Mouse (Mus musculus) liver, embryonic 15.5 days (tissue): ENCODE data around the gene Mdh1. TPM values are rescaled to one million over a fixed set of nuclear protein-coding genes. Genes with fewer than 3 reads are reported as not detected.

Experiments
- ATAC-seq: fragments of 200-750 bp; cut with Nextera tagmentation; 2 replicates; pipeline ENCODE4 v1.8.0; 2017; ENCODE audit warnings: moderate number of reproducible peaks, mild to moderate bottlenecking, moderate library complexity; ENCODE audit not compliant: insufficient read depth
- H3K27ac ChIP-seq: fragments of 300-500 bp; sonication (generic); replicated peaks from 2 replicates; pipeline ENCODE4 v1.5.1; 2015; ENCODE audit warnings: mild to moderate bottlenecking, inconsistent platforms
- H3K27me3 ChIP-seq: fragments of 300-500 bp; sonication (generic); 2 replicates; pipeline ENCODE4 v1.6.1; 2015; ENCODE audit warnings: mild to moderate bottlenecking, inconsistent platforms
- H3K36me3 ChIP-seq: fragments of 300-500 bp; sonication (generic); replicated peaks from 2 replicates; pipeline ENCODE4 v1.6.1; 2015; ENCODE audit warnings: moderate library complexity, mild to moderate bottlenecking, inconsistent platforms
- H3K4me1 ChIP-seq: fragments of 300-500 bp; sonication (generic); replicated peaks from 2 replicates; pipeline ENCODE4 v1.6.1; 2015; ENCODE audit warnings: inconsistent platforms
- H3K4me2 ChIP-seq: fragments of 300-500 bp; sonication (generic); 2 replicates; pipeline ENCODE4 v1.6.1; 2015; ENCODE audit warnings: moderate library complexity, mild to moderate bottlenecking, inconsistent platforms
- H3K4me3 ChIP-seq: fragments of 300-500 bp; sonication (generic); replicated peaks from 2 replicates; pipeline ENCODE4 v1.5.1; 2015; ENCODE audit warnings: mild to moderate bottlenecking, inconsistent platforms
- H3K9ac ChIP-seq: fragments of 300-500 bp; sonication (generic); 2 replicates; pipeline ENCODE4 v1.6.1; 2015; ENCODE audit warnings: moderate library complexity, mild to moderate bottlenecking, inconsistent platforms
- H3K9me3 ChIP-seq: fragments of 300-500 bp; sonication (generic); replicated peaks from 2 replicates; pipeline ENCODE4 v1.6.1; 2016; ENCODE audit warnings: inconsistent platforms
- WGBS: fragments of 180-500 bp; shearing (Covaris S2); methylation state at CpG from one replicate; pipeline ENCODE4 v1.1.7; 2015; ENCODE audit warnings: mixed read lengths; ENCODE audit not compliant: insufficient replicate concordance; 5-methylcytosine and 5-hydroxymethylcytosine counted together
- polyA plus RNA-seq: library from polyadenylated mRNA; unstranded; fragments of >200 nt; fragmentation: Nextera tagmentation; extraction: Ambion mirVana; gene quantifications from 2 replicates; pipeline ENCODE4 v1.2.1, GENCODE M21; 2015

Gene Mdh1
- polyA plus RNA-seq, 1 experiment from 2014 or later: 179 TPM

DNA sequence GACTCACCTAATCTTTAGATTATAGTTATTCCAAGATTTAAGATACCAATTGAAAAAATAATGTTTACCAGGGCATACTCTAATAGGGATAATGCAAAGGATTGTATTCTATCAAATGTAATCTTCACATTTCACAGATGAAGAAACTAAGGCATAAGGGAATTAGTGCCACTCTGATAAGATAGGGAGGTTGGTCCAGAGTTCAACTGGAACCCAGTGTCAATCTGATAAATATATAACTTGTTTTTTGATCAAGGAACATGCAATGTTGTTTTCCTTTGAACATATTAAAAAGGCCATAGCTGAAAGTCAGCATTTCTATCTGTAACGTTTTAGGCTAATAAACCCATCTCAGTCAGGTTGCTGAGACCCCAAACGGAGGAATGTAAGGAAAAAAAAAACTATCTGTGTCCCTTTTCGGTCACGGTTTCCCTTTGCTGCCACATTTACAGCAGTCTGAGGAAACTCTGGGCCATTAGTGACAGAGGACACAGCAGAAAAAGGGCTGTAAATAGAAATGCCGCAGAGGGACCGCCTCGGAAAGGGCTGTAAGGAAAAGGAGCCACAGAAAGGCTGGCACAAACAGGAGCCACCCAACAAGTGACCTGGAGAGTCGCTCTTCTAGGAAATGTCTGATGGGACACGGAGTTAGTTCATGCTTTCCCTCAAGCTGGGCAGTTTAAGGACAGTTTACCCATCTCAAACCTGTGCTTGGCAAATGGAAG lies 7.3 kb downstream of the Mdh1 start:
- H3K4me1 ChIP-seq: peaks cover 11% of the 10 kb centered on the region
- no peaks in the 10 kb centered on the region for H3K9me3 ChIP-seq
- WGBS: 76% methylated on average over 9 of the region's 9 CpGs
- H3K4me2 ChIP-seq: no peak overlapping the region
- ATAC-seq: no peak
- H3K27me3 ChIP-seq: no peaks in the 10 kb centered on the region
- no peak overlapping the region for H3K9ac ChIP-seq
- no peak overlapping the region for H3K27ac ChIP-seq
- H3K36me3 ChIP-seq: peaks cover 32% of the 10 kb centered on the region
- H3K4me3 ChIP-seq: no peak overlapping the region

DNA sequence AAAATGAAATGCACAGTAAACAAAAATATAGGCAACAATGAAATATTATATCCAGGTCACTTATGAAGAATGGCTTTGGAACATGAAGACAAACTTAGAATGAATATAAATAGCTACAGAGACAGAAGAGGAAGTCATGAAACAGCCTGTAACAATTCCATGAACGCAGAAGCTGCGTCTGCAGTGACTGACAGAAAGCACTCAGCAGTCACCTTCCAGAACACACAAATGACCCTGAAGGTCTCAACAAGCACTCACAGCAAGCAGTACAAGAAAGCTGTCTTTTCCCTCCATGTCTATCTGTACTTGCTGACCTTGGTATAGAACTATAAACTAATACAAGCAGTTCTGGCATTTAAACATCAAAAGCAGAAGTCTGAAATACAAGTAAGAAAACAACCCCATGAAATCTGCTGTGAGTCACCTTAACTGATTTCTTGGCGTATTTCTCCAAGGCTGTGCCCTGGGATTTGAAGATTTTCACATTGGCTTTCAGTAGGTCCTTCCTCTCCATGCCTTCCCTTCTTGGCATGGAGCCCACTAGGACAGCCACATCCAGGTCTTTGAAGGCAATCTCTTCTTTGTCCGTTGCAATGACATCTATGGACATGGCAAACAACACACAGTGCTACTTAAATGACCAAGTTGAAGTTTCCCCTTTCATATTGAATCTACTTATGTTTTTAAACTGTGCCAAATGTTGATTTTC lies 8.4 kb downstream of the Mdh1 start:
- peaks cover 42% of the 10 kb centered on the region for H3K36me3 ChIP-seq
- ATAC-seq: no peak
- H3K27me3 ChIP-seq: no peaks in the 10 kb centered on the region
- no peak overlapping the region for H3K4me3 ChIP-seq
- WGBS: 52% methylated on average over 4 of the region's 4 CpGs
- H3K4me2 ChIP-seq: no peak overlapping the region
- no peak overlapping the region for H3K27ac ChIP-seq
- H3K4me1 ChIP-seq: peaks cover 2% of the 10 kb centered on the region; the same call in 1 of the 2 replicates
- no peak overlapping the region for H3K9ac ChIP-seq
- no peaks in the 10 kb centered on the region for H3K9me3 ChIP-seq

DNA sequence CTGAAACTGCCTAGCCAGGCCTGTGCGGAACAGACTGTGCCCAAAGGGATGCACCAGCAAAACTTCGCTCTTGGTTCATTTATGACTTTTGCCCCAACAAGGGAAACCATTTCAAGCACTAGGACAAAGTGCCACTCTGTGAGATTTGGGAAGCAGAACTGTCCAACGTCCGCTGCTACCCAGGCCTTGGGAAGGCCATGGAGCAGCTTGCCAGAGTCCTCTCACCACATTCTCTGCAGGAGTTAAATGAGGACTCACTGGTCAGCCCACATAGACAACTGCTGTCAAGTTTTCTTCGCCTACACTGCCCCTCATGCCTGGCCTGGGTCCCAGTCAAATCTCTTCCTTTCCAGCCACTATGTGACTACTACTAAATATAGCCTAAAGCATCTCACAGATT lies 10.8 kb downstream of the Mdh1 start:
- H3K27me3 ChIP-seq: no peaks in the 10 kb centered on the region
- H3K4me2 ChIP-seq: no peak overlapping the region
- no peak overlapping the region for H3K27ac ChIP-seq
- no peaks in the 10 kb centered on the region for H3K9me3 ChIP-seq
- 75% methylated on average over 5 of the region's 5 CpGs for WGBS
- H3K36me3 ChIP-seq: peaks cover 55% of the 10 kb centered on the region
- no peak overlapping the region for H3K9ac ChIP-seq
- no peak overlapping the region for H3K4me3 ChIP-seq
- no peak for ATAC-seq
- H3K4me1 ChIP-seq: no peaks in the 10 kb centered on the region

DNA sequence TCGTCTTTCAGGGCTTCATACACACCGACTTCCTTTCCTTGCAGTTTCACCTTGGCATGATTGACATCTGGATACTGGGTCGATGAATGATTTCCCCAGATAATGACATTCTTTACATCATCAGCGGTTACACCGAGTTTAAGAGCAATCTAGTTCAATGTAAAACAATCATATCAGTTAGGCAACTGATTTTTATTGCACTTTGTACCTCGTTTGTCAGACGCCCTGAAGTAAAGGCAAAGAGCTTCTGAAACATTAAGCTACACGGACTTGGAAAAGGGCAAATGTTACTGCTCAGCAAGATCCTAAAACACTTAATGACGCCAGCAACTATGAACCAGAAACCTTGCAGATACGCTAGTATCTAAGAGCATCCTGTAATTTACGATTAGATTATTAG lies 12.4 kb downstream of the Mdh1 start:
- WGBS: 73% methylated on average over 11 of the region's 11 CpGs
- H3K9ac ChIP-seq: no peak overlapping the region
- ATAC-seq: no peak
- no peaks in the 10 kb centered on the region for H3K9me3 ChIP-seq
- no peaks in the 10 kb centered on the region for H3K27me3 ChIP-seq
- no peak overlapping the region for H3K27ac ChIP-seq
- H3K4me3 ChIP-seq: no peak overlapping the region
- no peaks in the 10 kb centered on the region for H3K4me1 ChIP-seq
- H3K36me3 ChIP-seq: peaks cover 44% of the 10 kb centered on the region
- no peak overlapping the region for H3K4me2 ChIP-seq

DNA sequence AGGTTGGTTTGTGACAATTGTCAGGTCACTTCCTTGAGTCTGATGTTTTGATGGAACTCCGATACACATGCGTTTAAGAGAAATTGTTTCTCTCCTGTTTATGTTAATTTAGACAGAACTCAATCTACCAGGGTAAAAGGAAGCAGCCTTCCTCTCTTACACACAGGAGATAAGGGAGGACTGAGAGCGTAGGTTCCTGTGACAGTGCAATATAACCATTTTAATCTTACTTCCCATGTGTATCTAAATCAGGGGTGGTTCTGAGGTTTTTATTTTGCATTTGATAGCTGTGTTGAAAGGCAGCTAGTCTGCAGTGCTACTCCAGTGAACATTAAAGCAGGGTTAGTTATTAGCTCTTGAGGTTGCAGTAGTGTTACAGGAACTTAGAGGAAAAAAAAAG lies 20.1 kb downstream of the Mdh1 start:
- H3K4me1 ChIP-seq: peaks cover 2% of the 10 kb centered on the region; the same call in 1 of the 2 replicates
- no peaks in the 10 kb centered on the region for H3K27me3 ChIP-seq
- H3K4me3 ChIP-seq: no peak overlapping the region
- 13% methylated on average over 3 of the region's 3 CpGs for WGBS
- no peaks in the 10 kb centered on the region for H3K36me3 ChIP-seq
- no peaks in the 10 kb centered on the region for H3K9me3 ChIP-seq
- H3K27ac ChIP-seq: no peak overlapping the region
- no peak overlapping the region for H3K9ac ChIP-seq
- no peak for ATAC-seq
- H3K4me2 ChIP-seq: no peak overlapping the region

DNA sequence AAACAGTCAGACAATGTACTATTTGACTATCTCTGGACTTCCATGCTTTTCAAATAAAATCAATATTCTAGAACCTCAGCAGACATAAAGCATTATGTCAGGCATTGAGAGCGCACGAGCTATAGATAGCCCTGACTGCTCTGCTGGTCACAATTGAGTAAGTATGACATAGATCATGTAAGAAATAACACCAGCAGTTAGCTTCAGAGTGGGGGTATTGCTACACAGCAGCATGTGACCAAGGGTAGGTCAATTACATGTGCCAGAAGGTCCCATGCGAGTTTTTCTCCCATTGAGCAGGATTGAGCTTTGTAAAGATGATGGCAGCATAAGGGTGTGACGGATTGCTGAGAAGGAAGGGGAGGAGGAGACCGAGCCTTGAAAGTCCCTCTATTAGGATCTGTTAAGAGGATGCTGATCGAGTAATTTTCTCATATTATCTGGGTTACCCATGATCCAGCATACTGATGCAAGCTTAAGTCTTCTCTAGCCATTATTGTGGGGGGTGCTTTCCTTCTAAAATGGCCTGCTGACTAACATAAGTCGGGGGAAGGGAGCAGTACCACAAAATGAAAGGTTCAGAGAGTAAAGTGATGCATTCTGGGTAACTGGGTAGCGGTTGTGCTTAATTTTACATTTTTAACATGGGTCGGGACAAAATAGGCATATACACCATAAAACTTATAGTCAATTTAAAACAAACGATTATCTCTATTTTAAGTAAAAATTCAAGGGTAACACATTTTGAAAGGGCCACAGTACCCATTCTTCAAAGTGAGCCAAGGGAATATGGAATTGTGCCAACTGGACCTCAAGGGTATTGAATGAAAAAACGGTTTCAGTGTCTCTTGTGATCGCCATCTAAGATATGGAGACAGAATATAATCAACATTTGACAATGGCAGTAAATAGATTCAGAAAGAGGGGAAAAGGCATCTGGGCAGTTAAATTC lies 21.7 kb downstream of the Mdh1 start:
- peak overlapping the region; percentile 34 for H3K4me3 ChIP-seq
- H3K4me2 ChIP-seq: peak overlapping the region; percentile 43; the same call in 1 of the 2 replicates
- peaks cover 2% of the 10 kb centered on the region; the same call in 1 of the 2 replicates for H3K4me1 ChIP-seq
- H3K27me3 ChIP-seq: no peaks in the 10 kb centered on the region
- no peaks in the 10 kb centered on the region for H3K9me3 ChIP-seq
- 67% methylated on average over 12 of the region's 12 CpGs for WGBS
- H3K27ac ChIP-seq: no peak overlapping the region
- no peaks in the 10 kb centered on the region for H3K36me3 ChIP-seq
- ATAC-seq: 0 out of 2 replicates have a peak, but pooled peaks have one; percentile 22
- H3K9ac ChIP-seq: no peak overlapping the region

DNA sequence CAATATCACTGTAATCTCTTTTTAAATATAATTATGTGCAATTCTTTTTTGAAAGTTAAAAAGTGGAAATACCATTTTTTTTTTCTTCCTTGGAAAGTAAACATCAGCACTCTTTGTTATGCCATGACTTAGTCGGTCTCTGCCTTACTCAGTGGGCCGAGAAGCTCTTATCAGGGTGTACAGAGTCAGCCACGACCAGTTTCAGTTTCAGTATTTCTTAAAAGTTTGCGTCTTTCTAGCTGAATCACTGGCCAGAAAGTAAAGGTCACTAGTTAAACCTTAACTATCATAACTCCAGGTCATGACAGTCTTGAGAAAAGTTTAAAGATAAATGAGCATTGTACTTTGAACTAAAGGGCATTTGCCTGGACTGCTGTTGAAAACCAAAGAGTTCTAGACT lies 22.4 kb downstream of the Mdh1 start:
- 7% methylated on average over 4 of the region's 4 CpGs for WGBS
- Histone ChIP-seq H3K4me1 (peaks cover 2% of the 10 kb centered on the region; the same call in 1 of the 2 replicates), H3K9ac (no peak overlapping the region), H3K4me2 (peak overlapping the region; percentile 43), H3K27me3 (no peaks in the 10 kb centered on the region), H3K9me3 (no peaks in the 10 kb centered on the region), H3K27ac (no peak overlapping the region), H3K4me3 (peak overlapping the region; percentile 34), H3K36me3 (no peaks in the 10 kb centered on the region)
- peak; percentile 49; the same call in 1 of the 2 replicates for ATAC-seq

DNA sequence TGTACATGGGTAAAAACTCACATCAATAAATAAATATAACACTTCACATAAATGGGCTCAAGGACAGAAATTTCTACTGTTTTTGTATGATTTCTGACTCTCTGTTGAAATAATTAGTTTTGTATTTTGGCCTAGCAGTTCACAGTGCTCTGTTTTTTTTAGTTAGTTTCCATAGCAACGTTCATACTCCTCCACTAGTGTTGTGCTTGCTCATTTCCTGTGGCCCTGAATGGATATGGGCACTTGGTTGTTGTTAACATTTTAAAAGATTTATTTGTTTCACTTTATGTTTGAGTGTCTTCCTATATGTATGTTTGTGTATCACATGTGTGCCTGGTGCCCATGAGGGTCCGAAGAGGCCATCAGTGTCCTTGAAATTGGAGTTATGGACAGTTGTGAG lies 23.1 kb downstream of the Mdh1 start:
- WGBS: 59% methylated on average over 2 of the region's 2 CpGs
- Histone ChIP-seq H3K9me3 (no peaks in the 10 kb centered on the region), H3K27ac (no peak overlapping the region), H3K9ac (no peak overlapping the region), H3K4me1 (peaks cover 2% of the 10 kb centered on the region; the same call in 1 of the 2 replicates), H3K27me3 (no peaks in the 10 kb centered on the region), H3K4me2 (no peak overlapping the region), H3K4me3 (no peak overlapping the region), H3K36me3 (no peaks in the 10 kb centered on the region)
- no peak for ATAC-seq

DNA sequence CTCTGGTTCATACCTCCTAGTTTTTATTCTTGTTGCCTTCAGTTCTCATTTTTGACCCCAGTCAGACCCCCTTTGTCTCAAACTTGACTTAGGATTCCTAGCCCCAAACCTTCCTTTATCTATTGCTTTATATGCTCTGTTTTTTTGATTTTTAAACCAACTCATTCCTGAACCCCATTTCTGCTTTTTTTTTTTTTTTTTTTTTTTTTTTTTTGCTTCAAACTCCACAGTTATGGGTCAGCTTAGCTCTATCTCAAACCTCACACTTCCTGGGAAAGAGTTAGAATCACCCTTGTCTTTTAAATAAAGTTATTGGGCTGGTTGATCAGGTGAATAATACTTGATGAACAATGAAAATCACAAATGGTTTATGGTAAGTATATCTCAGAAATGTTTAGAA lies 24.6 kb downstream of the Mdh1 start:
- ATAC-seq: no peak
- Histone ChIP-seq H3K4me1 (peaks cover 2% of the 10 kb centered on the region; the same call in 1 of the 2 replicates), H3K27me3 (no peaks in the 10 kb centered on the region), H3K36me3 (no peaks in the 10 kb centered on the region), H3K4me3 (no peak overlapping the region), H3K4me2 (no peak overlapping the region), H3K9me3 (no peaks in the 10 kb centered on the region), H3K9ac (no peak overlapping the region), H3K27ac (no peak overlapping the region)

DNA sequence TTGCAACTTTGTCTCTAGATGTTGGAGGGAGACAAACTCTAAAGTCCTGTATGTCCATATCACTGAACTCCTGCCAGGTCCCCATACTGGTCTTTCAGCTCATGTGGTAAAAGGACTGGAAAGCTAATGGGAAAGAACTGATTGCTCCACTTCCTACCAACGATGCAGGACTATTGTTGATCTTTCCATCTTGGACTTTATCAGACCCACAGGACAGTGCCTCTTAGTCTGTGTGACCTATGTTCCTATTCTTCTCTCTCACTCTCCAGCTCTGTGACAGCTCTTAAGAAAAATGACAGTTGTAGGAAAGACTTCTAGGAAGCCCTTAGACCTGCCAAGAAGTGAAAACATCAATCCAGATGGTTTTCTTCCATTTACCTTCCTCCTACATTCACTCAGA lies 25.5 kb downstream of the Mdh1 start:
- Histone ChIP-seq H3K9me3 (no peaks in the 10 kb centered on the region), H3K4me1 (peaks cover 2% of the 10 kb centered on the region; the same call in 1 of the 2 replicates), H3K36me3 (no peaks in the 10 kb centered on the region), H3K27ac (no peak overlapping the region), H3K4me3 (no peak overlapping the region), H3K4me2 (no peak overlapping the region), H3K9ac (no peak overlapping the region), H3K27me3 (no peaks in the 10 kb centered on the region)
- 23% methylated on average over 1 of the region's 1 CpGs for WGBS
- no peak for ATAC-seq

DNA sequence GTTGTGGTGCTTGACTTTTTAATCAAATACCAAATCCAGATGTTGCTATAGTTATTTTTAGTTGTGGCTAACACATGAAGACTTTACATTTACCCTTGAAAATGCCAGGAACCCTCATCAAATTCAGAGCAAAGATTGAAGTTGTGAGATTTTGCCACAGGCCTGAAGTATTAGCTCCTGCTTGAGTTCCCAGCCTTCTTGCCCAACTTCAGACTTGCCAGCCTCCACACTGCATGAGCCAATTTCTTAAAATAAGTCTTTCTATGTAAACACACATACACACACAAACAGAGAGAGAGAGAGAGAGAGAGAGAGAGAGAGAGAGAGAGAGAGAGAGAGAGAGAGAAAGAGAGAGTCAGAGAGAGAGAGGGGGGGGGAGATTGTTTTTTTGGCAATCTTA lies 26.2 kb downstream of the Mdh1 start:
- ATAC-seq: no peak
- no peak overlapping the region for H3K27ac ChIP-seq

More for the DNA sequence above, 26.2 kb downstream of the Mdh1 start:
- H3K9me3 ChIP-seq: no peaks in the 10 kb centered on the region
- no peaks in the 10 kb centered on the region for H3K27me3 ChIP-seq
- no peak overlapping the region for H3K4me3 ChIP-seq
- H3K4me2 ChIP-seq: no peak overlapping the region
- peaks cover 2% of the 10 kb centered on the region; the same call in 1 of the 2 replicates for H3K4me1 ChIP-seq
- no peaks in the 10 kb centered on the region for H3K36me3 ChIP-seq
- no peak overlapping the region for H3K9ac ChIP-seq
